Mouse (Mus musculus): Measurements from ENCODE around the gene Pax6. TPM values are rescaled to one million over a fixed set of nuclear protein-coding genes. Genes with fewer than 3 reads are reported as not detected.

The Pax6 gene
- polyA plus RNA-seq, 1 experiment from 2014 or later = 0.37 TPM

- Histone ChIP-seq H3K9me3 (replicated peaks; ENCODE audit: control insufficient read depth, low read length) (no peaks in the 10 kb centered on the region), H3K4me3 (ENCODE audit: low read depth, low read length) (peak overlapping the region; percentile 19), H3K9ac (ENCODE audit: low read depth, low read length) (no peak overlapping the region), H3K4me2 (peak overlapping the region; percentile 51), H3K27me3 (ENCODE audit: control insufficient read depth, insufficient read depth, low read length) (peaks cover 82% of the 10 kb centered on the region), H3K4me1 (ENCODE audit: control insufficient read depth, insufficient read depth, low read length) (peaks cover 6% of the 10 kb centered on the region), H3K27ac (ENCODE audit: low read depth, low read length) (no peak overlapping the region), H3K36me3 (ENCODE audit: control insufficient read depth, insufficient read depth, low read length) (no peaks in the 10 kb centered on the region)
- WGBS (ENCODE audit: insufficient replicate concordance) = 4% methylated on average over 28 of the region's 28 CpGs
- no peak; the same call in 1 of the 2 replicates for ATAC-seq (replicated peaks; ENCODE audit: insufficient number of reproducible peaks, low FRiP score, low TSS enrichment)
Measured at GRCm38 (mm10) chr2:105689771-105690639, 21.3 kb downstream of the Pax6 start.

- no peaks in the 10 kb centered on the region for H3K9me3 ChIP-seq (replicated peaks; ENCODE audit: control insufficient read depth, low read length)
- H3K9ac ChIP-seq (ENCODE audit: low read depth, low read length) = no peak overlapping the region
- WGBS (ENCODE audit: insufficient replicate concordance) = 16% methylated on average over 10 of the region's 10 CpGs
Measured at GRCm38 (mm10) chr2:105691296-105691695, 22.6 kb downstream of the Pax6 start.

GRCm38 (mm10) chr2:105697741-105698140, 29.0 kb downstream of the Pax6 start:
- Histone ChIP-seq H3K4me3 (ENCODE audit: low read depth, low read length) (no peak overlapping the region), H3K4me2 (no peak overlapping the region), H3K9me3 (replicated peaks; ENCODE audit: control insufficient read depth, low read length) (no peaks in the 10 kb centered on the region), H3K36me3 (ENCODE audit: control insufficient read depth, insufficient read depth, low read length) (no peaks in the 10 kb centered on the region), H3K9ac (ENCODE audit: low read depth, low read length) (no peak overlapping the region), H3K27ac (ENCODE audit: low read depth, low read length) (no peak overlapping the region), H3K27me3 (ENCODE audit: control insufficient read depth, insufficient read depth, low read length) (peaks cover 12% of the 10 kb centered on the region), H3K4me1 (ENCODE audit: control insufficient read depth, insufficient read depth, low read length) (no peaks in the 10 kb centered on the region)
- no peak for ATAC-seq (replicated peaks; ENCODE audit: insufficient number of reproducible peaks, low FRiP score, low TSS enrichment)
- WGBS (ENCODE audit: insufficient replicate concordance) = 70% methylated on average over 5 of the region's 5 CpGs

More at GRCm38 (mm10) chr2:105691296-105691695, 22.6 kb downstream of the Pax6 start:
- no peak overlapping the region for H3K27ac ChIP-seq (ENCODE audit: low read depth, low read length)
- H3K27me3 ChIP-seq (ENCODE audit: control insufficient read depth, insufficient read depth, low read length) = peaks cover 72% of the 10 kb centered on the region
- ATAC-seq (replicated peaks; ENCODE audit: insufficient number of reproducible peaks, low FRiP score, low TSS enrichment) = no peak
- H3K4me2 ChIP-seq = no peak overlapping the region
- H3K4me3 ChIP-seq (ENCODE audit: low read depth, low read length) = no peak overlapping the region
- peaks cover 6% of the 10 kb centered on the region for H3K4me1 ChIP-seq (ENCODE audit: control insufficient read depth, insufficient read depth, low read length)
- H3K36me3 ChIP-seq (ENCODE audit: control insufficient read depth, insufficient read depth, low read length) = no peaks in the 10 kb centered on the region

GRCm38 (mm10) chr2:105698631-105699030, 29.9 kb downstream of the Pax6 start:
- no peak overlapping the region for H3K4me3 ChIP-seq (ENCODE audit: low read depth, low read length)
- no peaks in the 10 kb centered on the region for H3K9me3 ChIP-seq (replicated peaks; ENCODE audit: control insufficient read depth, low read length)
- no peak overlapping the region for H3K4me2 ChIP-seq
- no peak overlapping the region for H3K27ac ChIP-seq (ENCODE audit: low read depth, low read length)
- peaks cover 4% of the 10 kb centered on the region; the same call in 1 of the 2 replicates for H3K27me3 ChIP-seq (ENCODE audit: control insufficient read depth, insufficient read depth, low read length)
- 76% methylated on average over 2 of the region's 2 CpGs for WGBS (ENCODE audit: insufficient replicate concordance)
- H3K4me1 ChIP-seq (ENCODE audit: control insufficient read depth, insufficient read depth, low read length) = no peaks in the 10 kb centered on the region
- ATAC-seq (replicated peaks; ENCODE audit: insufficient number of reproducible peaks, low FRiP score, low TSS enrichment) = no peak
- no peaks in the 10 kb centered on the region for H3K36me3 ChIP-seq (ENCODE audit: control insufficient read depth, insufficient read depth, low read length)
- no peak overlapping the region for H3K9ac ChIP-seq (ENCODE audit: low read depth, low read length)

GRCm38 (mm10) chr2:105701781-105702180, 33.1 kb downstream of the Pax6 start:
- H3K27ac ChIP-seq (ENCODE audit: low read depth, low read length) = no peak overlapping the region
- H3K4me2 ChIP-seq = no peak overlapping the region
- no peaks in the 10 kb centered on the region for H3K27me3 ChIP-seq (ENCODE audit: control insufficient read depth, insufficient read depth, low read length)
- H3K4me1 ChIP-seq (ENCODE audit: control insufficient read depth, insufficient read depth, low read length) = no peaks in the 10 kb centered on the region
- ATAC-seq (replicated peaks; ENCODE audit: insufficient number of reproducible peaks, low FRiP score, low TSS enrichment) = no peak
- WGBS (ENCODE audit: insufficient replicate concordance) = 56% methylated on average over 4 of the region's 4 CpGs
- no peaks in the 10 kb centered on the region for H3K9me3 ChIP-seq (replicated peaks; ENCODE audit: control insufficient read depth, low read length)
- no peaks in the 10 kb centered on the region for H3K36me3 ChIP-seq (ENCODE audit: control insufficient read depth, insufficient read depth, low read length)
- H3K4me3 ChIP-seq (ENCODE audit: low read depth, low read length) = no peak overlapping the region
- H3K9ac ChIP-seq (ENCODE audit: low read depth, low read length) = no peak overlapping the region

- H3K4me2 ChIP-seq = no peak overlapping the region
- no peak overlapping the region for H3K4me3 ChIP-seq (ENCODE audit: low read depth, low read length)
- no peak overlapping the region for H3K9ac ChIP-seq (ENCODE audit: low read depth, low read length)
- no peaks in the 10 kb centered on the region for H3K4me1 ChIP-seq (ENCODE audit: control insufficient read depth, insufficient read depth, low read length)
- WGBS (ENCODE audit: insufficient replicate concordance) = 74% methylated on average over 10 of the region's 10 CpGs
- H3K27ac ChIP-seq (ENCODE audit: low read depth, low read length) = no peak overlapping the region
- no peaks in the 10 kb centered on the region for H3K36me3 ChIP-seq (ENCODE audit: control insufficient read depth, insufficient read depth, low read length)
- no peak for ATAC-seq (replicated peaks; ENCODE audit: insufficient number of reproducible peaks, low FRiP score, low TSS enrichment)
- no peaks in the 10 kb centered on the region for H3K9me3 ChIP-seq (replicated peaks; ENCODE audit: control insufficient read depth, low read length)
- no peaks in the 10 kb centered on the region for H3K27me3 ChIP-seq (ENCODE audit: control insufficient read depth, insufficient read depth, low read length)
Measured at GRCm38 (mm10) chr2:105702586-105702985, 33.9 kb downstream of the Pax6 start.

- H3K27ac ChIP-seq (ENCODE audit: low read depth, low read length) = no peak overlapping the region
- no peaks in the 10 kb centered on the region for H3K4me1 ChIP-seq (ENCODE audit: control insufficient read depth, insufficient read depth, low read length)
- ATAC-seq (replicated peaks; ENCODE audit: insufficient number of reproducible peaks, low FRiP score, low TSS enrichment) = no peak
- H3K36me3 ChIP-seq (ENCODE audit: control insufficient read depth, insufficient read depth, low read length) = no peaks in the 10 kb centered on the region
- H3K9ac ChIP-seq (ENCODE audit: low read depth, low read length) = no peak overlapping the region
- no peaks in the 10 kb centered on the region for H3K9me3 ChIP-seq (replicated peaks; ENCODE audit: control insufficient read depth, low read length)
- H3K4me2 ChIP-seq = no peak overlapping the region
- H3K27me3 ChIP-seq (ENCODE audit: control insufficient read depth, insufficient read depth, low read length) = no peaks in the 10 kb centered on the region
- H3K4me3 ChIP-seq (ENCODE audit: low read depth, low read length) = no peak overlapping the region
- WGBS (ENCODE audit: insufficient replicate concordance) = 66% methylated on average over 2 of the region's 2 CpGs
Measured at GRCm38 (mm10) chr2:105705320-105705719, 36.6 kb downstream of the Pax6 start.

GRCm38 (mm10) chr2:105709126-105709525, 40.4 kb downstream of the Pax6 start:
- 87% methylated on average over 3 of the region's 3 CpGs for WGBS (ENCODE audit: insufficient replicate concordance)
- H3K36me3 ChIP-seq (ENCODE audit: control insufficient read depth, insufficient read depth, low read length) = no peaks in the 10 kb centered on the region
- no peaks in the 10 kb centered on the region for H3K9me3 ChIP-seq (replicated peaks; ENCODE audit: control insufficient read depth, low read length)
- H3K27ac ChIP-seq (ENCODE audit: low read depth, low read length) = no peak overlapping the region
- no peak overlapping the region for H3K4me2 ChIP-seq
- no peaks in the 10 kb centered on the region for H3K27me3 ChIP-seq (ENCODE audit: control insufficient read depth, insufficient read depth, low read length)
- H3K4me1 ChIP-seq (ENCODE audit: control insufficient read depth, insufficient read depth, low read length) = no peaks in the 10 kb centered on the region
- H3K9ac ChIP-seq (ENCODE audit: low read depth, low read length) = no peak overlapping the region
- ATAC-seq (replicated peaks; ENCODE audit: insufficient number of reproducible peaks, low FRiP score, low TSS enrichment) = no peak
- H3K4me3 ChIP-seq (ENCODE audit: low read depth, low read length) = no peak overlapping the region

- WGBS (ENCODE audit: insufficient replicate concordance) = 78% methylated on average over 3 of the region's 3 CpGs
- no peaks in the 10 kb centered on the region for H3K9me3 ChIP-seq (replicated peaks; ENCODE audit: control insufficient read depth, low read length)
- H3K4me2 ChIP-seq = no peak overlapping the region
- H3K9ac ChIP-seq (ENCODE audit: low read depth, low read length) = no peak overlapping the region
- H3K27ac ChIP-seq (ENCODE audit: low read depth, low read length) = no peak overlapping the region
- H3K4me3 ChIP-seq (ENCODE audit: low read depth, low read length) = no peak overlapping the region
- no peaks in the 10 kb centered on the region for H3K4me1 ChIP-seq (ENCODE audit: control insufficient read depth, insufficient read depth, low read length)
- H3K36me3 ChIP-seq (ENCODE audit: control insufficient read depth, insufficient read depth, low read length) = no peaks in the 10 kb centered on the region
- no peak for ATAC-seq (replicated peaks; ENCODE audit: insufficient number of reproducible peaks, low FRiP score, low TSS enrichment)
- peaks cover 4% of the 10 kb centered on the region; the same call in 1 of the 2 replicates for H3K27me3 ChIP-seq (ENCODE audit: control insufficient read depth, insufficient read depth, low read length)
Measured at GRCm38 (mm10) chr2:105710511-105710910, 41.8 kb downstream of the Pax6 start.
